Mouse (Mus musculus) brain, embryonic 14.5 days (tissue): ENCODE measurements at regions not wholly inside any gene's neighbourhood (a gene's known extent, or its start where the extent isn't known, plus 50 kb on each side); places are given as distances from the start of the nearest gene placed in this dataset.
"Not testable (repeated sequence)": the region's sequence is repeated elsewhere in the genome, so short reads cannot be mapped to it uniquely, and the experiment has no call there.

Source experiments
- DNase-seq: peaks from one replicate; pipeline ENCODE4 v3.0.0-alpha.2; 2011; ENCODE audit warnings: low read depth
- CTCF ChIP-seq: fragments of 200-500 bp; IDR thresholded peaks from 2 replicates; pipeline ENCODE4 v1.5.1; 2012; ENCODE audit warnings: inconsistent platforms, mild to moderate bottlenecking, moderate library complexity, borderline replicate concordance; ENCODE audit not compliant: insufficient read depth, insufficient read length; ENCODE audit errors: extremely low read depth
- POLR2A ChIP-seq: fragments of 200-500 bp; IDR thresholded peaks from 2 replicates; pipeline ENCODE4 v1.6.1; 2012; ENCODE audit warnings: mild to moderate bottlenecking, inconsistent platforms, borderline replicate concordance; ENCODE audit not compliant: poor library complexity, insufficient read depth, insufficient read length, severe bottlenecking; ENCODE audit errors: extremely low read depth

GRCm38 (mm10) chr11:14136142-14136541 lies 462.9 kb upstream of the Pom121l12 start:
- no peak for TF ChIP-seq POLR2A
- TF ChIP-seq CTCF = no peak
- DNase-seq = no peak

- not testable (repeated sequence) for DNase-seq
Observed at GRCm38 (mm10) chr11:14142376-14142775, 456.7 kb upstream of the Pom121l12 start.

- no peak for DNase-seq
- TF ChIP-seq CTCF = no peak
- TF ChIP-seq POLR2A = no peak
Observed at GRCm38 (mm10) chr11:14147639-14148038, 451.4 kb upstream of the Pom121l12 start.

GRCm38 (mm10) chr11:14159366-14159765 lies 439.7 kb upstream of the Pom121l12 start:
- no peak for DNase-seq
- TF ChIP-seq POLR2A (no peak), CTCF (no peak)

- no peak for TF ChIP-seq CTCF
- no peak for TF ChIP-seq POLR2A
- peak; percentile 6 for DNase-seq
Observed at GRCm38 (mm10) chr11:14169478-14169877, 429.6 kb upstream of the Pom121l12 start.

GRCm38 (mm10) chr11:14174594-14174993 lies 424.5 kb upstream of the Pom121l12 start:
- DNase-seq = no peak

GRCm38 (mm10) chr11:14182020-14182419 lies 417.1 kb upstream of the Pom121l12 start:
- peak; percentile 82 for DNase-seq
- TF ChIP-seq CTCF (no peak), POLR2A (no peak)

More at GRCm38 (mm10) chr11:14174594-14174993, 424.5 kb upstream of the Pom121l12 start:
- TF ChIP-seq POLR2A (no peak), CTCF (no peak)

GRCm38 (mm10) chr11:14182466-14182865 lies 416.6 kb upstream of the Pom121l12 start:
- no peak for DNase-seq
- no peak for TF ChIP-seq POLR2A
- no peak for TF ChIP-seq CTCF

GRCm38 (mm10) chr11:14183258-14183968 lies 415.7 kb upstream of the Pom121l12 start:
- no peak for TF ChIP-seq POLR2A
- no peak for TF ChIP-seq CTCF
- peak; percentile 32 for DNase-seq

GRCm38 (mm10) chr11:14195081-14195480 lies 404.0 kb upstream of the Pom121l12 start:
- no peak for TF ChIP-seq CTCF
- no peak for TF ChIP-seq POLR2A
- no peak for DNase-seq
